Mouse (Mus musculus): ENCODE data around the gene Nudt22. TPM values are rescaled to one million over a fixed set of nuclear protein-coding genes. Genes with fewer than 3 reads are reported as not detected.
A peak's percentile ranks its signal among the peaks of the same experiment; 100 is the strongest.
"Not testable (repeated sequence)": the region's sequence is repeated elsewhere in the genome, so short reads cannot be mapped to it uniquely, and the experiment has no call there.

Gene Nudt22
- polyA plus RNA-seq, 2 experiments from 2014 or later, result 29.8 to 33.4 TPM

DNA sequence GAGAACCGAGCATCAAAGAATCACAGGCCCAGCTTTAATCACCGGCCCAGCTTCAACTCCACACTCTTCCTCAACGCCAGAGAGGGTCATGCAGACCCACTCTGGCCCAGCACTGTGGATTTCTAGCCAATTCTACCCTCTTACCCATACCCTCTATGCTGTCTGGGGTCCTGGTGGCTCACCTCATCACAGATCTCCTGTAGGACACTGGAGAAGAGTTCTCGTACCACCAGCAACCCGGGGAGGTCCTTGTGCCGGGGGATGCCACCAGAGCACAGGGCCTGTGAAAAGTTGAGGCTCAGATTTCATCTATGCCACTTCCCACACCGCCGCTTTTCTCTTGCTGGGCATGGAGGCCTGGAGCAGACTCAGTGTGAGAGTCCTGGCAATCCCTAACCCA lies 1.4 kb downstream of the Nudt22 start:
- ATAC-seq, result no peak

DNA sequence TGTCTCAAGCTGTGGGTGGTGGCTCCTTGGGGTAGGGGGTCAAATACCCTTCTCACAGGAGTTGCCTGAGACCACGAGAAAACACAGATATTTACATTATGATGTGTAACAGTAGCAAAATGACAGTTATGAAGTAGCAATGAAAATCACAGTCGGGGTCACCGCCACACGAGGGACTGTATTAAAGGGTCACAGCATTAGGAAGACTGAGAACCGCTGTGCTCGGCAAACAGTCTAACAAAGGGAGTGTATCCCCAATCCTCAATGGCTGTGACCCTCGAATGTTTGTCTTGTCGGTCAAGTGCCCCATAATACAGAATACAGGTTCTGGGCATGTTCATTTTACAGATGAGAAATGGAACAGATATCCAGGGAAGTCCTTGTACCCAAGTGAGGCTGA lies 1.9 kb downstream of the Nudt22 start:
- no peak for ATAC-seq

DNA sequence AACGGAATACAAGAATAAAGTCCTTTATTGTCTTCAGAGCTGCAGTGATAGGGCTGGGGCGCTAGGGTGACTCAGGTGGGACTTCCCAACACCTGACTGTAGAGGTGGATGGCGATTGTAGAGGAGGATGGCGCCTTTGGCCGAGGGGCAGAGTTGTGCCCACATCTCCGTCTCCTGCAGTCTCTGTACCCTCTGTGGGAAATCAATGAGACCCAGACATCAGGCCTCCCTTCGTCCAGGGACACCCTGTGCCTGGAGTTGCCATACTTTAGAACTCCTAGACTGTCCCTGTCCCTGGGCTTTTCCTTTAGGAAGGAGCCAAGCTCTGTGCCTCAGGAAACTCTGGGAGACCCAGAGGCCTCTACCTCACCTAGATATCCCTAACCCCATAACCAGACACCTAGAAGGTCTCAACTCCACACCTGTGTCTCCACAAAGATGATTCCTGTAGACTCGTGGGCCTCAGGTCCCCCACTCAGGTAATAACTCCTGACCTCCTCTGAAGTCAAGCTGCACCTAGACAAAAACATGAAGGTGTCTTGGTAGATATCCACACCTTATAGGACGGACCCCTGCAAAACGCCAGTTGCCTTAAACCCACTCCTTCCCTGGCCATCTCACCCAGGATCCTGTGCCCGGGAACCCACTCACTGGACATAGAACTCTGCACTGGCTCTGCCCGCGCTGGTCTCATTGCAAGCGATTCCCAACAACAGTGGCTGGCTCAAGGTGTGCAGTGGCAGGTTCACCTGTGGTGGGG lies 2.7 kb downstream of the Nudt22 start:
- no peak for ATAC-seq

DNA sequence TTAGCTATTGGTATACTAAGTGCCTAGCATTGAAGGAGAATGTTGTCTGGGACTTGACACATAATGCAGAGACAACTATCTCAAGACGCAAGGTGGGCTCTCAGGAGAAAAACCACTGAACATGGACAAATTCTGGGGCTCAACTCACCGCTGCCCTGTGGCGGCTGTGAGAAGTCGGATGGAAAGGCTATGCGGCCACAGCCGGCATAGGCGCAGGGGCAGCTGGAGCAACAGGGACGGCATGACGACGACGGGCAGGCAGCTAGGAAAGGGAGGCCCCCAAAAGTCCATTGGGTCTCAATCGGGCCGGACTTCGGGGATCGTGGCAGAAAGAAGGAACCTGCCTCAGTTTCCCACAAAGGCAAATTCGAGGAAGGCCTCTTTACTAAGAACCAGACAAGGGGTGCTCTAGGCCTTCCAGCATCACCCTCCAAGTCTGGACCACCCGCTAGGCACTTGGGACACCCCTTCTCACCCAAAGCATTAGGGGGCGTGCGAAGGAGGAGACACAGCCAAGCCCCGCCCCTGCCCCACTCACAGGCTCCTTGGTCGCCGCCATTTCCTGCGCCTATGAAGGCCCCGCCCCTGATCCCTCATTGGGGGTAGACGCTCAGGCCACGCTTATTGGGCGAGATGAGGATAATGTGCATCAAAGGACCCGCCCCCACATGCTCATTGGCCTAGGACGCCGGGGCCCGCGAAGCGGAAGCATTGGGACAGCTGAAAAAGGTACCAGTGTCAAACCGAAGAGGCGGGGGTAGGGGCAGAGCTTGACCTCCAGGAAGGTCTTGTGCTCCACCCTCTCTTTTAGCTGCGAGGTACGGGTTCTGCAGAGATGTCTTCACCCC lies 3.7 kb downstream of the Nudt22 start, which contains the start of gene Dnajc4:
Gene Dnajc4 (minus strand): TSS at position 562 of the 848 bp plus-strand sequence.
- peak; percentile 97 for ATAC-seq

DNA sequence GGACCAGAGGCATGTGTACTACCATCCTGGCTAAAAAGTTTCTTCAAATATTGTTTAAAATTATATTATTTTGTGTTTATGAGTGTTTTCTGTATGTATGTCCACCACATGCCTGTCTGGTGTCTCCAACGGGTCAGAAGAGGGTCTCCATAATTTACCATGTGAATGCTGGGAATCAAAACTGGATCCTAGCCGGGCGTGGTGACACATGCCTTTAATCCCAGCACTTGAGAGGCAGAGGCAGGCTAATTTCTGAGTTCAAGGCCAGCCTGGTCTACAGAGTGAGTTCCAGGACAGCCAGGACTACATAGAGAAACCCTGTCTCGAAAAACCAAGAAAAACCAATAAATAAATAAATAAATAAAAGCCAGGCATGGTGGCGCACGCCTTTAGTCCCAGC lies 4.8 kb downstream of the Nudt22 start:
- ATAC-seq, result not testable (repeated sequence)

DNA sequence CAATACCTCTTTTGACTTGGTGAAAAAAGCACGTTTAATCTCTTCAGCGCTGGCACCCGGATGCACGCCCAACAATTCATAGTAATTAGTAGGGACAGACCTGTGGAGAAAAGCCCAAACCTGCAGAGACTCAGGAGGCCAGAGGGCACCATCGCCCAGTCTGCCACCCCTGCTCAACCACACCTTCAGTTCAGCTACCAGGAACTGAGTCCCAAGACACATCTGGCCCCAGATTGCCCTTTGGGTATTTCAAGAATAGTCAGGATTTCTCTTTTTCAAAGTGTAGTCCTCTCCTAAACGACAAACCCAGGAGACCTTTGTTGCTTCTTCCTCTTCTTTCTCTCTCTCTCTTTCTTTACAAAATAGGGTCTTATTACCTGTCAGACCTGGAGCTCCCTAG lies 5.2 kb downstream of the Nudt22 start:
- no peak for ATAC-seq

DNA sequence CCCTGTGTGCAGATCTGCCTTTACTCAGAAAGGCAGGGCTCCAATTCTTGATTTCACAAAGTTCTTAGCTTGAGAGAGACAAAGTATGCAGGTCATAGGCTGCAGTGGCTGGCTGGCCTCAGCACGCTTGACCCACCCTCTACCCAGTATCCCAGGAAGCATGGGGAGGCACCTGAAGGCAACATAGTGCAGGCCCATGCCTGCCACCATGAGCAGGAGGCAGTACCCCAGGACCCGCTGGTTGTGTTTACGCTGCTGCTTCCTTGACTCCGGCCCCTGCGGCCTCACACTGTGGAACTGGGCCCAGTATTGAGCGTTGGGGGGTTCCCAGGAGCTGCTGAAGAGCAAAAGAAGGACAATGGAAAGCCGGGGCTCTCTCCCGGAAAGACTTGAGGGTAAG lies 6.7 kb downstream of the Nudt22 start:
- ATAC-seq, result no peak

DNA sequence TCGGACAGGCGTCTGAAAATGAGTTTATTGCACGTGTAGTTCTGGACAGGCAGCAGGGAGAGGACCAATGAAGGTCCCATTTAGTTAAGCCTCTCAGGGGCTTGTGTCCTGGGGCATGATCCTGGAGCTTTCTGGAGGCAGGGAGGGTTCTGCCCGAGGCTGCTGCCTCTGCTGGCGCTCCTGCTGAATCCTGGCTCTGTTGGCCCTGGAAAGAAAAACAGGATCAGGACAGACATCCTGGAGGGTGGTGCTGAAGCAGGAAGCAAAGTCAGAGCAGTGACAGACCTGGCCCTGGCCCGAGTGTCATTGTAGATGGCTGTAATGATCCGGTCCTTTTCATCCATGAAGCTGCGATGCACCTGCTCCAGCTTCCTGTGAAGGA lies 8.0 kb downstream of the Nudt22 start:
- no peak for ATAC-seq

DNA sequence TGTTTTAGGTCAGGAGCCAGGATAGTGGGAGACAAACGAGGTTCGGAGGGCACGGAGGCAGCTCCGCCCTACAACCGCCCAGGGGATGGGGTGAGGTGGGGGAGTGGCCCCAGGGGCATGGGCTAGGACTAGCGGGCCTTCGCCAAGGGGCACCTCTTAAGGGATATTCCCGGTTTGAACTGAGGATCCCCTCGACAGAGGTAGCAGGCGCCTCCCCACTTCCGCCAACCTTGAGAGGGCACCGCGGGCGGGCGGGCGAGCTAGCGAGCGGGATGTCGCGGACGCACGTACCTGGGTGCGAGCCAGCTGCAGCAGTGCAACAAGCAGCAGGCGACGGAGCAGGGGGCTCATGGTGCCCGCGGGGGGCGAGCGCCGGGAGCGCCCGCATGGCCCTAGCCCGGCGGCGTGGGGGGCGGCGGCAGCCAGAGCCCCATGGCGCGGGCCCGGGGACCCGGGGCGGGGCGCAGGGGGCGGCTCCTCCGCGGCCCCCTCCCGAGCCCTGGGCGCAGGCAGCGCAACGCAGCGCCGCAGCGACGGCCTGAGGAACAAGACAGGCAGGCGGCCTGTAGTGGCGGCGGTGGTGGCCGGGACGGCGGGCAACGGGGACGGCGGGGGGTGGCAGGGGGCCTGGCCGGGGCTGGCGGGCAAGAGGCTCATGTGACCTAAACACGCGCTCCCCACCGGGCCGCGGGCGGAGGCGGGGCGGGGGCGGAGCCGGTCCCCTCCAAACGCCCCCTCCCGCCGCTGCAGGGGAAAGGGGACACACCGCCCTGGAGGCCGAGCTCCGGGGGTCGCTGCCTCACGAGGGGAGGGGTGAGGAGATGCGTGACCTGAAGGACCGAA lies 8.6 kb downstream of the Nudt22 start, which contains the start of gene Vegfb:
Gene Vegfb (minus strand): TSS at position 591 of the 843 bp plus-strand sequence.
- ATAC-seq, result peak; percentile 49

DNA sequence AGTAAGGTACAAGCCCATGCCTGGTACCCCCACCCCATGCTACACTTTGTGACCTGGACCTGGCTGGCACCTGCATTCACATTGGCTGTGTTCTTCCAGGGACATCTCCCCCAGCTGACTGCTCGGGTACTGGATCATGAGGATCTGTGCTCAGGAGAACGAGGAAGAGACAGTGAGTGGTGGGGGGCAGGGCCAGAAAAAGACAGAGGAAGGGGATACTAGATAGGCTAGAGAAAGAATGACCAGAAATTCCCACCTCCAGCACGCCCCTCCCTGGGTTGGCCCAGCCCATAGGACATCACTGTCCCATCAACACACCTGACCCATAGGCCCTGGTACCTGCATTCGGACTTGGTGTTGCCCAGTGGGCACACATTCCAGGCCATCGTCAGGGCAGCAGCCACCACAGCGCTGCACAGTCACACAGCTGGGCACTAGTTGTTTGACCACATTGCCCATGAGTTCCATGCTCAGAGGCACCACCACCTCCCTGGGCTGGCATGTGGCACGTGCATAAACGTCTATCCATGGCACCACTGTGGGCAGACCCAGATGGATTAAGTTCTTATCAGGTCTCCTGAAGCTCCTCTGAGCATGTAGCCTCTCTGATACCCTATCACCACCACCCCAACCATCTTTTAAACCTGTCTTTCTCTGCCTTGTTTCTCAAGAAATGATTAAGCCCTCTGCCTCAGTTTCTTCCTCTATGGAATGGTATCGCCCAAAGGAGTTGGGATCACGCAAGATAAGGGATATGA lies 9.8 kb downstream of the Nudt22 start:
- ATAC-seq, result no peak

DNA sequence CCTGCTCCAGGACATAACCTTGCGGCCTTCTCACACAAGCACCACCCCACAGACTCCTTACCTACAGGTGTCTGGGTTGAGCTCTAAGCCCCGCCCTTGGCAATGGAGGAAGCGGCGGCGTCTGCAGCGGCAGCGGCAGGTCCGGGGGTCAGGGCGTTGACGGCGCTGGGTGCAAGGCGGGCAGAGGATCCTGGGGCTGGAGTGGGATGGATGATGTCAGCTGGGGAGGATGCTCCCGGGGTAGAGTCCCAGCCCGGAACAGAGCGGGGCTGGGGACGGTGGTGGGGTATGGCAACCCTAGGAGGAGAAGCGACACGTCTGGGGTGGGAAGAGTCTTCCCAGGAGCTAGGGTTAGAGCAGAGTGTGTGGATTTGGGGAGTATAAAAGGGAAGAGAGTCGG lies 10.6 kb downstream of the Nudt22 start:
- ATAC-seq, result no peak

DNA sequence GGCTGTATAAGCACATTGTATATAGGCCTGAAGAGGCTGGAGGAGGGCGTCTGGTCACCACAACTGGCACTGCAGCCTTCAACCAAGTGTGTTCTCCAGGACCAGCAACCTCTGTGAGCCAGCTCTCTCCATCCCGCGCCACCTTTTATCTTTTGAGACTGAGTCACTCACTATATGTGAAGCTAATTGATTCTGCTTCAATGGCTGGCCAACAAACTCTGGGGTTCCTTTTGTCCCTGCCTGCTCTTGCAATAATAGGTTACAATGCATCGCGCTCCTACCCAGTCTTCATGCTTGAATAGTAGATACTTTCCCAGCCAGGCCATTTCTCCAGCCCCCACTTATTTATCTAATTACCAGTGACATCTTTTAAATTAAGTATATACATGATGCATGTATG lies 12.3 kb downstream of the Nudt22 start:
- no peak for ATAC-seq

DNA sequence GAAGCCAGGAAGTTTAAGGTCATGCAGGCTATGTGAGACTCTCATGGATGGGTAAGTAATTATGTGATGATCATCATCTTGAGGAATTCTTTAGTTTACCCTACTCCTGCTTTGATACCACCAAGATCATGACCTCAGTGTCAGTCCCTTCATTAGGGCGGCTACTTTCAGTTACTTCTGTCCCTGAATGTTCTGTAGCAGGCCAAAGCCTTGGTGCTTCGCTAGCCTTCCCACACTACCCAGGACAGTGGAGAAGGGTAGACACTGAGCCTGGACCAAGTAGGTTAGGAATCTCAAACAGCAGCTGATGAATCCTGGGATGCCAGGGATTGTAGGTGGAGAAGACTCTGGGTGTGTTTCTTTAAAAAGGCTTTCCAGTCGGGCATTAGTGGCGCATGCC lies 14.5 kb downstream of the Nudt22 start:
- ATAC-seq, result no peak

DNA sequence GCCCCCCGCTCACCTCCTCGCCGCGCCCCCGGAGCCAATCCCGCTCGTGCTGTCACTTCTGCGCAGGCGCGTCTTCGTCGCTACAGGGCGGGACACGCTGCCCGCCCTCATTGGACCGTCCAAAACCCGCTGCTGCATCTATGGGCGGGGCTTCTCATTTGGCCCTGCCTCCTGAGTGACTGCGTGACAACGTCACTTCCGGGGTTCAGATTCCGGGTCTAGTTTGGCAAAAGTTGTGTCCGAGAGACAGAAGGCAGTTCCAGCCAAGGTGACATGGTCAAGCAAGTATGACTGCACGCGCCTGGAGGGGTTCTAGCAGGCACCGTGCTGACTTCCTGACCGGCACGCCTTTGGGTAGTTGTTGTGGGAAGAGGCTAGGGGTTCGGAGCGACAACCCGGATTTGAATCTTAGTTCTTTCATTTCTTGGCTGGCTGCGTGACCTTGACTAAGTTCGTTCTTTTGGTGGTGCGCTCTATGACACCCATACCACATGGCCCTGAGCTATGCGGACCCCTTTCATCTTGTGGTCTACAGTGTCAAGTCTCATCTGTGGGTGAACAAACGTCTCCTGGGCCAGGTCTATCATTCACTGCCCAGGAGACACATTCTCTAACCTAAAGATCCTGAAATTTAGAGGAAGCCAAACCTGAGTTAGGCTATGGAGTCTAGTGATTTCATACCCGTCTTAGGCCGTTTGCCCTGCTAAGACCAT lies 15.4 kb downstream of the Nudt22 start, which contains the start of gene Fkbp2:
Gene Fkbp2 (minus strand): TSS at position 121 of the 713 bp plus-strand sequence.
- ATAC-seq, result peak; percentile 57

DNA sequence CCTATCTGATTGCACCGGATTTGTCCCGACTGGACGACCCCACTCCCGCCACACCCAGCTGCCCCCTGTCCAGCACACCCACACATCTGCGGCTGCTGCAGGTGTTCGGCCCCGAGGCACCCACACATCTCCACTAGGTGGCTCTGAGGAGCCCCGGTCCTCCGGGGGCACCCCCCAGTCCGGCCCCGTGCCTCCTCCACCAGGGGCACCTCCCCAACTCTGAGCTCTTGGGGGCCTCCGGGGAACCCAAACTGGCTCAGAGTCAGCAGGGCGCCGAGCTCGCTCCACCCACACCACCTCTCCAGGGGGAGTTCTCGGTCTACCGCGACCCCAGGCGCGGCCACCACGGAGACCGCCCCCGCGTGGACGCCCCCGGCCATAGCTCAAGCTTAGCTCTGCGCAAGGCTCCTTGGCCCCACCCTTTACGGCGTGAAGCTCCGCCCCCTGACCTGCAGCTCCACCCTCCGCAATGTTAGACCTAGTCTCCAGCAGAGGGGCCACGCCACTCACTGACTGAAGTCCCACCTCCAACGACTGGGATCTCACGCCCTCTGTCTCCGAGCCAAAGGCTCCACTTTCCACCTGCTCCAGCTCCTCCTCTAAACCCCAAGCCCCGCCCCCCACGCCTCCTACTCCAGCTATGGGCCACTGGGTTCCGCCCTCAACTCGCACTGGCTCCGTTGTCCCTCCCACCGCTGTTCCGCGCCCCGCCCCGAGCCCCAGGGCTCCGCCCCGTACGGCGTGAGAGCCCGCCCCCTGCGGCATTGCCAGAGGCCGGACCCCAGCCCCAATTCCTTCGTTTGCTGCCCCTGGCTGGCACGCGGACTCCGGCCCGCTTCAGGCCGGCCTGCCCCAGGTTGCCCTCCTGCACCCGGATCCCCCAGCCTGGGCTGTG lies 16.2 kb downstream of the Nudt22 start:
- peak; percentile 82 for ATAC-seq

DNA sequence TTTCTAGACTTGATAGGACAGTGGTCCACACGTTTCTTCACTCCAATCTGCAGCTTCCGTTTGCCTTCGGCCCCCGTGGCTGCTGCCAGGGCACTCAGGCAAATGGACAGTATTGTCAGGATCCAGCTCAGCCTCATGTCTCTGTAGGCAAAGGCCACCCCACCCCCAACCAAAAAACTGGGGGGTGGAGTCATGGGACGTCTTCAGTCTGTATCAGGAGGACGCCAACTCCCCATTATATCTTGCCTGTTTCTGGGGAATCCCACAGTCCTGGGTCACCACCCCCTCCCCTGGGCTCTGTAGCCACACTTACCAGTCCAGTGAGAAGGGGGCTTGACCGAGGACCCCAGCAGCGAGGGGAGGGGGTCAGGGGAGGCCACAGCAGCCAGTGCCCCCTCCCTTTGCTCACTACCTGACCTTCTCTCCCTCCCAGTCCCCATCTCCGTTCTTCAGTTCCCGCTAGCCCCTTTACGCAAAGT lies 16.9 kb downstream of the Nudt22 start:
- no peak for ATAC-seq

DNA sequence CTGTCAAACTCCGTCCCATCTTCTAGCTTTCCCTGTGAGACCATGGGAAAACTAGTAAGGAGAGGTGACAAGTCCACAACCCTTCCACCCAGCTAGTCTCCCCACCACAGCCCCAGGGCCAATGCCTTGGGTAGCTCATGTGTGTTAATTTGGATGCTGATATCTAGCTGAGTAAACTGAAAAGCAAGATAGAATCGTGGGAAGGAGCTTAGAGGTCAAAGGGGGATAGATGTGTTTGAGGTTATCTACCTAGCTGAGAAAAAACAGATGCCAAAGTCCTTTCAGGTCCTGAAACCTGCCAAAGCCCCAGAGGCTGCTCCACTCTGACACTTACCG lies 17.3 kb downstream of the Nudt22 start:
- no peak for ATAC-seq

DNA sequence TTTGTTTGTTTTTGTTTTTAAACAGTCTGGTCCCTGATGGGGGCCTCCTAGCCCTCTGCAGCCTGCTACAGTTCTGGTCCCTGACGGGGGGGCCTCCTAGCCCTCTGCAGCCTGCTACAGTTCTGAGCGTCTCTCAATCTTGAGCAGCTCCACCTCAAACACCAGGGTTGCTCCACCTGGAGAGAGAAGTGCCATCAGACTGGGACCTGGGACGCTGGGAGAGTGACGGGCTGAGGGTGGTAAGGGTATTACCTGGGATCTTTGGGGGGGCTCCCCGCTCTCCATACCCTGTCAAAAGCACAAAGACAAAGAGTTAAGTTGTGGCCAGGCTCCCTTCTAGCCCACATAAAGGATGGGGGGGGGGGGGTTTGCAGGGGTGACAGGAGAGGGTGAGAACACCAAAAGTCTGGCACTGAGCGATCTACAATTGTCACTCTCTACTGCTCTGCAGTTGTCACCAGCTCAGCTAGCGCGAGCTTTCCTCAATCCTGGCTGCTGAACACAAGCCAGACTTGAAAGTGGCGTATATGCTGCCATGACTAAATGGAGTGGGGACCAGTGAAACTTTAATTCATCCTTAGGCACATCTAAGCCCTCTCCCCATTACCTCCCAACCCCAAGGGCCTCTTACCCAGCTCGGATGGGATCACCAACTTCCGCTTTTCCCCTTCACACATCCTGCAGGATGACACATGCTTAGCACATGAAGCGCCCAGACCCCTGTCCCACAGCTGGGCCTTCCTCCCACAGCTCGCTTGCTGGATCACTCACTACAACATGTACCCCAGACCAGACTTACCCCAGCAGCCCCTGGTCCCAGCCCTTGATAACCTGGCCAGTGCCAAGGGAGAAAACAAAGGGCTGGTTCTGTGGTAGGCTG lies 17.9 kb downstream of the Nudt22 start:
- no peak for ATAC-seq
